Mouse (Mus musculus) thymus, adult 2 months (tissue): ENCODE measurements at regions not wholly inside any gene's neighbourhood (a gene's known extent, or its start where the extent isn't known, plus 50 kb on each side); places are given as distances from the start of the nearest gene placed in this dataset.

Experiments used
- CTCF ChIP-seq: fragments of 200-500 bp; IDR thresholded peaks from 2 replicates; pipeline ENCODE4 v1.5.1; 2012; ENCODE audit warnings: mild to moderate bottlenecking, control low read depth, low read length, moderate library complexity, borderline replicate concordance; ENCODE audit not compliant: control insufficient read depth, poor library complexity, insufficient read depth; ENCODE audit errors: extremely low read depth
- POLR2A ChIP-seq: fragments of 200-500 bp; IDR thresholded peaks from 2 replicates; pipeline ENCODE4 v1.6.1; 2012; ENCODE audit warnings: mild to moderate bottlenecking, low read length, control low read depth, moderate library complexity; ENCODE audit not compliant: control insufficient read depth, poor library complexity, insufficient read depth; ENCODE audit errors: extremely low read depth

GRCm38 (mm10) chr2:142996088-142996487 lies 66.8 kb upstream of the Snrpb2 start:
- no peak for TF ChIP-seq CTCF
- no peak for TF ChIP-seq POLR2A
